Mouse (Mus musculus) gastrocnemius, postnatal 4 days (tissue): Measurements from ENCODE around the gene Zmym4. TPM values are rescaled to one million over a fixed set of nuclear protein-coding genes. Genes with fewer than 3 reads are reported as not detected.
"Not testable (repeated sequence)": the region's sequence is repeated elsewhere in the genome, so short reads cannot be mapped to it uniquely, and the experiment has no call there.

Experiments used
- DNase-seq, 2 experiments: peaks; one replicate each; pipeline ENCODE4 v3.0.0; 2021 to 2022; ENCODE audit warnings: low spot score in 2 of 2, mixed read lengths in 2 of 2
- long read RNA-seq, 2 experiments: library from polyadenylated mRNA; stranded (forward); transcript quantifications; one replicate each; pipeline ENCODE4 v2.0.0; 2021
- total RNA-seq, 2 experiments: library from RNA; stranded (reverse); gene quantifications; 2 replicates each; pipeline ENCODE4 v1.2.3; 2021

Zmym4 gene
- 10 to 100 TPM; 39.7 to 41.6 TPM for total RNA-seq
- long read RNA-seq, experiment 1, partial matches to known transcripts: 2 of 5 reads
- long read RNA-seq, experiment 1, other reads (novel, unspliced or antisense): 3 of 5 reads
- long read RNA-seq, experiment 2, partial matches to known transcripts: 3 of 10 reads
- long read RNA-seq, experiment 2, other reads (novel, unspliced or antisense): 7 of 10 reads

DNA sequence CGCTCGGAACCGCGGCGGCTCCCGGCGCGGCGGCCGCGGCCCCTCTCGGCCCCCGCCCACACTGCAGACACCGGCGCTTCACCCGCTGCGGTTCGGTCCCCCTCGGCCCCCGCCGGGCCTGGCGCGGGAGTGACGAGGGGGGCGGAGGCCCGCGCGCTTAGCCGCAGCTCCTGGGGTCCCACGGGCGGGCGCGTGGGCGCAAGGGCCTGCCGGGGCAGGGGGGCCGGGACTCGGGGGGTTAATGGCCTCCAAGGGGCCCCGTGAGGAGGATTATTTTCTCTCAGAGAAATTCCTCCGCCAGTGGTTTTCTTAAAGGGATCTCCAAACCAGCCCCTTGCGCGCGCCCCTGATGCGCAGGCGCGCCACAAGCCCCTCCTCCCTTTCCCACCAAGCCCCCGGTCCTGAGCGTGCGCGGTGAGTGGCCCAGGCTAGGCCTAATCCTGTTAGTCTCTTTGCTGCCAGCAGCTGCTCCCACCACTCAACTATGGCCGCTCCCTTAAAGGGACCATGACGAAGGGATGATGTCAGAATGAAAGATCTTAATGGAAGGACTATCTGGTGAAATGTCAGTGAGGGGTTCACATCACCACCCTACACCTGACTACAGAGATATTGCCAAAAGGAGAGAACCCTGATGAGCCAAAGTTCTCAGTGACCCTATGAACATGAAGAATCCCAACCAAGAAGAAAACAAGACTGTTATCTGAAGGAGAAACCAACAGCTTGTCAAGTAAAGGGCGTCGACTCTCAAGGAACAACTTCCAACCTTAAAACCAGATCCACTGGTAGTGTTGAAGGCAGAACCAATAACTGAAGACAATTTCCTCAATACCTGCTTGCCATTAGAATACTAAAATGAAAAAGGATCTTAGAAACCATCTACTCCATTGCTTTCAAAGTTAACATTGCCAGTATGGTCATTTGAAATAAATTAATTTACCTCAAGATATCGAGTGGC lies at the start of gene Zmym4:
TSS of gene Zmym4 (minus strand) at position 272 of the 958 bp plus-strand sequence.
- DNase-seq: peak; percentile 82 to 93

DNA sequence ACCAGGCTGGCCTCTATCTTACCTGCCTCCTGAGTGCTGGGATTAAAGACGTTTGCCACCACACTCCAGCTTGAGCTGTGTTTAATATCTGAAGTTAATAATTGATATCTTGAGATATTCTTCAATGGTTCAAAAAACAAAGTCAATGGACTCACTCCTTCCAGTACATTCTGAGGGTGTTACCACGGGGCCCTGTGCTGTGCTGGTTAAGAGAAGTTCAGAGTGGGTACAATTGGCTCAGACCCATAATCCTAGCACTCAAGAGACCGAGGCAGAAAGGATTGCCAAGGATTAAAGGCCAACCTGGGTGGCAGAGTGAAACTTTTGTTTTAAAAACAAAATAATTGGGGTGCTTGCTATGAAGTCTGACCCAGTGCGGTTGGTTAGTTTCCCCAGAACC lies 48.4 kb upstream of the Zmym4 start:
- DNase-seq: no peak

DNA sequence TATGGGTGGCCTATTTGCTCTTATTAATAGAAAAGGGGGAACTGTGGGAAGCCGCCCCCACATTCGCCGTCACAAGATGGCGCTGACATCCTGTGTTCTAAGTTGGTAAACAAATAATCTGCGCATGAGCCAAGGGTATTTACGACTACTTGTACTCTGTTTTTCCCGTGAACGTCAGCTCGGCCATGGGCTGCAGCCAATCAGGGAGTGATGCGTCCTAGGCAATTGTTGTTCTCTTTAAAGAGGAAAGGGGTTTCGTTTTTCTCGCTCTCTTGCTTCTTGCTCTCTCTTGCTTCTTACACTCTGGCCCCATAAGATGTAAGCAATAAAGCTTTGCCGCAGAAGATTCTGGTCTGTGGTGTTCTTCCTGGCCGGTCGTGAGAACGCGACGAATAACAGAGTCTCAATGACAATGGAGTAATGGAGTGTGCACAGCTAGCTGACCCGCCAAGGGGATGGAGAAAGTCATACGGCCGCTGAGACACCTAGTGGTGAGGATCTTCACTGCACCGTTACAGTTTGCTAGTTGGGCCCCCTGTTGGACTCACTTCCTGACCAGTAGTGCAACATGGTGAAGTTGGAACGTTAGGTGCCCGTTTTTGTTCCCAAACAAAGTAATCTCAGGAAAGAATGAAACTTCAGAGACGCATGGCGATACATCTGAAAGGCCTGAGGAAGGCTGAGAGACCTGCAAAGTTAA lies 47.5 kb upstream of the Zmym4 start:
- peak; percentile 66 to 81 for DNase-seq

DNA sequence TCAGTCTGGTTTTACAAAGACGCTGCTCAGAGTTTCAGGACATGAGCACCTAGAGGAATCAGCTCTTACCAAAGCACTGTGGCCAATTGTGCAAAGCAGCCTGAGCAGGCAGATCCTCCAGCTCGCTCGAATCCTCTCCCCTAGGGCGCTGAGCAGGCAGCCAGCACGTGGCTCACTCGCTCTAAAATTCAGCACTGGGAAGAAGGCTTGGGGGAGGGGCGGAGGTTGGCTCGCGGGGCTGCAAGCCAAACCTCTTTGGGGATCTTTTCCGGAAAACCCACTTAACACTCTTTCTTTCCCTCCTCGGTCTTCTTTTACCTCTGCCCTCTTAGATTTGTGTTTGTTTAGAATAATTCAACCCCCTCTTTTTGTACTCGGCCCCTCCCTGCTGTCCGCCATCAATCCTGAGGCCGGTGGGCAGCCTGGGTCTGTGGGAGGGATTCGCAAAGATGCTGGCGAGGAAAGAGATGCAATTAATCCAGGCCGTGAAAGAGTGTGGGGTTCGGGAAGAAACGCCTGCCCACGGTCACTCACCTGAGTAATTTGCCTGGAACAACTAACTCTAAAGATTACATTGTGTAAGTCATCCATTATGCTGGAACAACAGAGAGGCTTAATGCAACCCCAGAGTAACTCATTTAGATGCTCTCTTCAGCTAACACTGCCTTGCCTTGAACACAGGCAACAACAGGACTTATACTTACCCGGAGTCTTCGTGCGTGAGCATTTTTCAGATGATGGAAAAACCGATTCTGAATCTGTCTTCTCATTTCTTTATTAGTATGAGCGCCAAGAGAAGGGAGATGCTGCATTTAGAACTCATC lies 37.4 kb upstream of the Zmym4 start:
- peak in 1 of 2 experiments; percentile 23 for DNase-seq

DNA sequence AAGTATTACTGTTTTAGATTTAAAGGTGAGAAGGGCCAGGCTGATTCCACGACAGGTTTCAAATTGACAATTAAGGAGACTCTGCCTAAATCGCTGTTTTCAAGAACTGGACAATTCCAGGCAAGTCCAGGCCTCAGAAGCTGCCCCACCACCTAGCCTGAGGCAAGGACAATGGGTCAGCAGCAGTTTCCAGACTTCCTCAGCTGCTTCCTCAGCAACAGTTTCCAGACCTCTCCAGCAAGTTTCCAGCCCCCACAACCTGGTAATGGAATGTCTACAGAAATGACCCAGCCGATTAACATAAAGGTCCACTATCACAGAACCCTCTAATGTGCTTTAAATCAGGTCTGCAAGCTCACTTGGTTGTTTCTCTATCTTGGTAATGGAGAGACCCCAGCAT lies 36.4 kb upstream of the Zmym4 start:
- no peak for DNase-seq

DNA sequence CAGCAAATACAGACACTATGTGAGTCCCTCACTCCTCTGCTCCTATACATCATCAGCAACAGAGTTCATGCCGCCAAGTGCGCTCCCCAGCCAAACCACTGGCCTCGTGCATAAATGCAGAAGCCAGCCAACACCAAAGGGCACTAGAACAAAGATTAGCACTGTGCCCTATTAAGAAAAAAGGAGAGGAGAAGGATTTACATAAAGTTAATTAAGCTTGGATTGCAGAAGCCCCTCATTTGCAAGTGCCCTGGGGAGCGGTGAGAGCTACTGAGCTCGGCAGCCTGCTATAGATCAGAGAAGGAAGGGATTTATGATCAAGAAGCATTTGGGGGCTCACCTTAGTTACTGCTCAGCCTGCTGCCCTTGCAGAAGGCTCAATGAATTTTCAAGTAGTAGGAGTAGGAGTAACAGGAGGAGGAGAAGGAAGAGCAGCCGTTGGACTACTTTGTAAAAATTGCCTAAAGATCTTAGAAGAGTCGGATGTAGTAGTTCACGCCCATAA lies 32.7 kb upstream of the Zmym4 start:
- DNase-seq: no peak

DNA sequence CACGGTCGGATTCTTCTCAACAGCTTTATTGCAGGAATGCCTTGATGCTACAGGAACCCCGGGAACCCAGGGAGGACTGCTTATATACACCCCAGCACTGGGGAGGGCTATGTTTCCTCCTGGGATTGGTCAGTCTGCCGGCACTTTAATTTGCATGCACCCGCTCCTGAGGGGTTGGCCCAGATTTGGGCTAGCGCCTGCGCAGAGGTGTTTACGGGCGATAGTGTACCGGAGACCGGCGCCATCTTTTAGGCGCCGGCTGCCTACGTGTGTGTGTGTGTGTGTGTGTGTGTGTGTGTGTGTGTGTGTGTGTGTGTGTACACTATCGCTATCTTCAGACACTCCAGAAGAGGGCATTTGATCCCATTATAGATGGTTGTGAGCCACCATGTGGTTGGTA lies 31.4 kb upstream of the Zmym4 start:
- DNase-seq: not testable (repeated sequence)

DNA sequence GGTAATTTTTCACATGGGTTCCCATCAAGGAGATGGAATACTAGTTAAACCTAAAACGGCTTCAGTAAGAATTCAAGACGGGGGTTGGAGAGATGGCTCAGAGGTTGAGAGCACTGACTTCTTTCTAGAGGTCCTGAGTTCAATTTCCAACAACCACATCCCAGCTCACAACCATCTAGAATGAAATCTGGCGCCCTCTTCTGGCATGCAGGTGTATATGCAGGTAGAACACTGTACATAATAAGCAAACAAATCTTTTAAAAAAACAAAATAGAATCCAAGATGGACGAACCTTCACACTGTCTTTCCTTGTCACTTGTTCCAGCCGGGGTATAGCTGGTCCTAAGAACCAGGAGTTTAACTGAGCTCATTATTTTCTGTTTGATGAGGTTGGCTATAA lies 24.4 kb upstream of the Zmym4 start:
- no peak for DNase-seq

DNA sequence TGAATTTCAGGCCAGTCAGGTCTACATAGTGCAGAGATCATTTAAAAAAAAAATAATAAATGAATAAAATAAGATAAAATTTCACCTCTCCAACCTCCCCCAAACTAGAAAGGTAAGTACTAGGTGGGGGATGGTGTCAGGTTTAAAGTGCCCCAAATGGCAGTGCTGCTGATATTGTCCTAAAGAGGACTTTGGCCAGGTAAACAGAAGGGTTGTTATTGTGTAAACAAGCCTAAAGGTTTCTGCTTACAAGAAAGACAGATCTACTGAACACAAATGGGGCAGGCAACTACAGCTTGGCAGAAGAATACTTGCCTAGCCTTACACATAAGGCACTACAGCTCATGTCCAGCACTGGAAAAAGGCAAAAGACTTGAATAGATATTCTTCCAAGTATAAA lies 22.6 kb upstream of the Zmym4 start:
- no peak for DNase-seq

DNA sequence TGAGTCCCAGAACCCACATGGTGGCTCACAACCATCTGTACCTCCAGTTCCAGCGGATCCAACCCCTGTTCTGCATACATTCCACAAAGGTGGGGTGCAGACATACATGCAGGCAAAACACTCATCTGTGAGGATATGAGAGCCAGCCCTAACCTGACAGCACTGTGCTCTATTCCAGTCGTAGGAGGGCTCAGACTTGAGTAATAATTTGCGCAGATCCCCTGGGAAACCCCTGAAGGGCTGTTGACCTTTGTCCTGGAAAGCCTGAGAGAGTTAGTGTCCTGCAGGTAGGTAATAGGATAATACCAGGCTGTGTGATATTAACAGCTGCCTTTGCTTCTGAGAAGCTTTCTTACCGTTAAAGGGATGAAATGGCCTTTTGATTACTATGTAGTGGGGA lies 20.6 kb upstream of the Zmym4 start:
- no peak for DNase-seq

DNA sequence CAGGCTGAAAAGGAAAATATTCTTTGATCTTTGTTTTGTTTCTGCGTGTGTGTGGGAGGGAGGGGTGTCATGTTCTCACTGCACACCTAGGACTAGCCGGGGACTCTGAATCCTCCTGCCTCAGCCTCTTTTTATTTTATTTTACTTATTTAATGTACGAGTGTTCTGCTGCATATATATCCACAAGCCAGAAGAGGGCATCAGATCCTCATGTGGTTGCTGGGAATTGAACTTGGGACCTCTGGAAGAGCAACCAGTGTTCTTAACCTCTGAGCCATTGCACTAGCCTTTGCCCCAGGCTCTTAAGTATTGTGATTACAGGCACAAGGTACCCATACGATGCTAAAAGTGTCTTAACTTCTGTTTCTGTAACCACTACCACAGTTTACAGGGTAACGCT lies 18.8 kb upstream of the Zmym4 start:
- no peak for DNase-seq

DNA sequence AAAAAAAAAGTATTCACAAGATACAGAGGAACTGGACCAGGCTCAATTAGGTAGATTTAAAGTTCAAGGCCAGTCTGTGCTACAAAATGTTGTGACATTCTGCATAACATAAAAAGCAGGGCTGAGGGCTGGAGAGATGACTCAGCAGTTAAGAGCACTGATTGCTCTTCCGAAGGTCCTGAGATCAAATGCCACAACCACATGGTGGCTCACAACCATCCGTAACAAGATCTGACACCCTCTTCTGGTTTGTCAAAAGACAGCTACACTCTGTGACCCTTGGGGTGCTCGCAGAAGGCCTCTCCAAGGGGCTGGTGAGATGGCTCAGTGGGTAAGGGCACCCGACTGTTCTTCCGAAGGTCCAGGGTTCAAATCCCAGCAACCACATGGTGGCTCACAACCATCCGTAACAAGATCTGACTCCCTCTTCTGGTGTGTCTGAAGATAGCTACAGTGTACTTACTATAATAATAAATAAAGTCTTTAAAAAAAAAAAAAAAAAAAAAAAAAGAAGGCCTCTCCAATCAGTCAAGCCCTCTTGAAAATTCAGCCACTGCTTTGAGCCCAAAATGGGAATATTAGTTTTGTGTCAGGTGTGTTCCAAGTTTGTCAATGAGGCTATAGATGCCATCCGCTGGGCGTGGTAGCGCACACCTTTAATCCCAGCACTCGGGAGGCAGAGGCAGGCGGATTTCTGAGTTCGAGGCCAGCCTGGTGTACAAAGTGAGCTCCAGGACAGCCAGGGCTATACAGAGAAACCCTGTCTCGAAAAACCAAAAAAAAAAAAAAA lies 16.0 kb upstream of the Zmym4 start:
- DNase-seq: not testable (repeated sequence)

DNA sequence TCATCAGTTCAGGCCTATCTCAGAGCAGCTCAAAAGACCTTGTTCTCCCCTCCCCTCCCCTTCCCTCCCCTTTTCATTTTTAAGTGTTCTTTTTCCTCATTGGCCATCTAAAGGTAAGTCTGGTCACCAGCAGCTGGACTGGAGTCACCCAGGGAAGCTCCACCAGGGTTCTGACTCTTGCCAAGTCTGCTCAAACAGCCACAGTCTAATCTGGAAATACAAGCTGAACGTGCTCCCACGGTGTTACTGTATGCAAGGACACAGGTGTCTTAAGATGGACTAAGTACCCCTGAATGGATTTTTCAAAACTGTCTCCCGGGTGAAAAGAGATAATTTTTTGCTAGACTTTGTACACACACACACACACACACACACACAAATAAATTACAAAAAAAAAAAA lies 15.4 kb upstream of the Zmym4 start:
- DNase-seq: no peak

DNA sequence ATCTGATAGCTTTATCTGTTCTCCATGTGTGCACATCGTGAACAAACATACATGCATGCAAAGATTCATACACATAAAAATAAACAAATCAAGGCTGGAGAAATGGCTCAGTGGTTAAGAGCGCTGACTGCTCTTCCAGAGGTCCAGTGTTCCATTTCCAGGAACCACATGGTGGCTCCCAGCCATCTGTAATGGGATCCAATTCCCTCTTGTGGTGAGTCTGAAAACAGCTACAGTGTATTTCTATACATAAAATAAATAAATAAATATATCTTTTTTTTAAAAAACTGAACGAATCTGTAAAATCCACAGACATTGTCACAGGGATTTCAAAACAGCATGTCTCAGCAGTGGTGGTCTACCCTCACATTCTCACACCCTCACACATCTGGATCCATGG lies 10.8 kb upstream of the Zmym4 start:
- DNase-seq: no peak

DNA sequence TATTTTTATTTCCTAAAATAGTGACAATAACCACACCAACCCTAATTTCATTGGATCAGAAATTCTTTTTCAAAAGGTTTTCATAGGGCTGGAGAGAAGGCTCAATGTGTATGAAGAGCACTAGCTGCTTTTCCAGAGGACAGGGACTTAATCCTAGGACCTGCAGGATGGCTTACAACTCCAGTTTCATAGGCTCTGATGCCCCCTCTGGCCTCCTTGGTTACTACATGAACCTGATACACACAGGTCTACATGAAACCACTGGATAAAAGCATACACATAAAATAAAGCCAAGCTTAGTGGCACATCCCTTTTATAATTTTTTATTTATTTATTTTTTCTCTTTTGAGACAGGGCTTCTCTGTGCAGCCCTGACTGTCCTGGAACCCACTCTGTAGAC lies 9.5 kb upstream of the Zmym4 start:
- DNase-seq: peak in 1 of 2 experiments; percentile 17

DNA sequence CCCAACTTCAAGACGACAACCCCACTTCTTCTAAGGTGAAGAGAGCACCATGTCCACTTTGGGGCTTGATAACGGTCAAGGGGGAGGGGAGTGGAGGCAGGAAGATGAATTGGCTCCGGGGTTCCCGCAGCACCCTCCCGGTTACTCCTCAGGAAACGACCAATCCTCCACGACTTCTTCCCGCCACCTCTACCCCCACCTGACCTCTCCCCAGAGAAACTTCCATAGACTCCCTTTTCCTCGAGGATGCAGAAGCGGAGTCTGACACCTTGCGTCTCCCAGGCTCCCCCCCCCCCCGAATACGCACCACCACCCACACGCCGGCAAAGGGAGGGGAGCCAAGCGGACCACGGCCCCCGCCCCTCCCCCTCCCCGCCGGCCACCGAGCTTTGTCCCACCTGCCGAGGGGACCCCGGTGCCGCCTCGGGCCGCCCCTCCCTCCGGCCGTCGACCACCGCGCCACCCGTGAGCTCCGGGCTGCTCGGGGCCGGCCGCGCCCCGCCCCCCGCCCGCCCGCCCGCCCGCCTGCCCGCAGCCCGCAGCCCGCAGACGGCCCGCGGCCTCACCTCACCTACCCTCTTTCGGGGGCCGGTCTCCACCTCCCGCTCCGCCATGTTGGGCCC lies 583 bp downstream of the Zmym4 start:
- peak in 1 of 2 experiments; percentile 24 for DNase-seq

DNA sequence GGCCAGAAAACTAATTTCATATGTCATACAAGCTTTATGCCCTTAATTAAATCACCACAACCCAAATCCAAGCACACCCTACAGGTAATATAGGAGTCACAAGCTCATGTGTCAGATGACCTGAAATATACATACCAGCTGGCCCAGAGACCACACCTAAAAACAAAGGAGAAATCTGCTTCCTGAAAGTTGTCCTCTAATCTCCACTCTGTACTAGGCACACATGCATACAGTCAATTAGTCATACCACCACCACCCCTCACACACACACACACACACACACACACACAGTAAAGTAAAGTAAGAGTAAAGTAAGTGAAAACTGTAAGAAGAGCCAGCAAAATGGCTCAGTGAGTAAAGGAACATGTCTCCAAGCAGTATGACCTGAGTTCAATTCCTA lies 9.3 kb downstream of the Zmym4 start:
- DNase-seq: no peak

DNA sequence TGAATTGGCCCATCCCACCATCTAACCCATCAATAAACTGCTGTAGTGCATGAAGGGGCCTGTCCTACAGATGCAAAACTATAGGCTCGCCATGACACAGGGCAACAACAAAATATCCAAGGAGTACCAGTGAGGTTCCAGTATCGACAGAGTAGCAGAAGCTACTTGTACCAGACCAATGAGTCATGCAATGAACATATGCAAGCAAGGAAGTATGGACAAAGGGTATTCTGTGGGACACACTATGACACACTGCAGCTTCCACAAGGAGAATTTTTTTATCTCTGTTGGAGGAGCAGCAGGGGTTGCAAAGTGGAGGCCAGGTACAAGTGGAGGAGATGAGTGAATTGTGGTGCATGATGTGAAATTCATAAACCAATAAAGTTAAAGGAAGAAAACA lies 9.7 kb downstream of the Zmym4 start:
- no peak for DNase-seq

DNA sequence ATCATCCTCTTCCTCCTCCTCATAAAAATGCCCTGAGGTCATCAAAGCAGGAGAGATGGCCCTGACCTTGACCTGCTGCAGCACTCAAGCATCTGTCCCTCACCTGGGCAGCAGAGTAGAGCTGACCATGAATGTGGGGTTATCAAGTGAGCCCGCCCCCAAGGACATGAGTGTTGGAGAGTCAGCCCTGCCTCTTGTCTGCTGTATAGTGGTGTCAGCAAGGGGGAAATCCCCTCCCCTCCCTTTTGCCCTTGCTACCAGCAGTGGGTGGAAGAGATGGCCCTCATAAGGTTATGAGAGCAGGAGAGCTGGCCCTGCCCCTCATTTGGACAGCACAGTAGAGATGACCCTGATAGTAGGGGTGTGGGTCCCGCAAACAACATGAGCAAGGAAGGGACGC lies 10.5 kb downstream of the Zmym4 start:
- DNase-seq: no peak

DNA sequence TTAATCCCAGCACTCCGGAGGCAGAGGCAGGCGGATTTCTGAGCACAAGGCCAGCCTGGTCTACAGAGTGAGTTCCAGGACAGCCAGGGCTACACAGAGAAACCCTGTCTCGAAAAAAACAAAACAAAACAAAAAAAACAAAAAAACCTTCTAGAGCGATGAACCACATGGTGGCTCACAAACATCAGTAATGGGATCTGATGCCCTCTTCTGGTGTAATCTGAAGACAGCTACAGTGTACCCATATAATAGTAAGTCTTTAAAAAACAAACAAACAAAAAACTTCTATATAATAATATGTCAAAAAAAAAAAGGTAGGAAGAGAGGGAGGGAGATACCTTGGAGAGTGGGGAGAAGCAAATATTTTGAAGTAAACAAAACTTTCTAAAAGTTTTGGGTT lies 17.1 kb downstream of the Zmym4 start:
- DNase-seq: not testable (repeated sequence)
